Mouse (Mus musculus) lung, postnatal 25 days (tissue): Measurements from ENCODE around the gene Msantd1.
"Not testable (repeated sequence)": the region's sequence is repeated elsewhere in the genome, so short reads cannot be mapped to it uniquely, and the experiment has no call there.

Experiments used
- DNase-seq: peaks from one replicate; pipeline ENCODE4 v3.0.0; 2022; ENCODE audit warnings: low spot score

Msantd1 gene

GRCm38 (mm10) chr5:34907910-34908725 lies at the start of gene Msantd1:
Msantd1 (plus strand) TSS chr5:34908012.
- no peak for DNase-seq

DNA sequence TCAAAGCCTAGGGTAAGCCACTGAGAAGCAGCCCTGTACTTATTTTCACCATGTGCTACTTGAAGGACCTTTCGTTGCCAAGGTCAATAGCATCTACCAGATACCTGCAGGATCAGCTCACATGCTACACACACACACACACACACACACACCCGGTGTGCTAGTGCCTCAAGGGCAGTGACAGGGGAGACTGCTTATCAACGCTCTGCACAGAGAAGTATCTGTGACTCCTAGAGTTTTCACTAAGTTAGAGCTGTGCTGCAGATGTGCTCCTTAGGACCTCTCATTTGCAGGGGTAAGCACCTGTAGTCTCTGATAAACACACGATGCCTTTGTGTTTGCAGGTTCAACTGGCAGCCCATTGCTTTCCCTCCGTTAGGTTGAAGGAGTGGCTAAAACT lies 42.4 kb upstream of the Msantd1 start:
- DNase-seq = no peak

GRCm38 (mm10) chr5:34880307-34880706 lies 27.5 kb upstream of the Msantd1 start:
- DNase-seq = not testable (repeated sequence)

DNA sequence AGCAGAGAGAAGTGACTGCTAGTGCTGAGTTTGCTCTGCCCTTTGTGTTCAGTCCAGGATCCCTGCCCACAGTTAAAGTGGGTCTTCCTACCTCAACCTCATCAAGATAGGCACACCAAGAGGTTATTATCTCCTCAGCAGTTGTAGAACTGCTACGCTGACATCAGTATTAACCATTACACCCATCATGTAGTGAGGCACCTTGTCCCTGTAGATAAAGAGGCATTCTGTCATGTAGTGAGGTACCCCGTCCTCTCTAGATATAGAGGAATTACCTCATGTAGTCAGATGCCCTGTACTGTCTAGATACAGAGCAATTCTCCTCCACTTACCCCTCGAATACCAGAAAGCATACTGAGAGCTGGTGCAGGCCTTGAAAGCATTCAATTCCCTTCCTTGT lies 26.8 kb upstream of the Msantd1 start:
- no peak for DNase-seq

DNA sequence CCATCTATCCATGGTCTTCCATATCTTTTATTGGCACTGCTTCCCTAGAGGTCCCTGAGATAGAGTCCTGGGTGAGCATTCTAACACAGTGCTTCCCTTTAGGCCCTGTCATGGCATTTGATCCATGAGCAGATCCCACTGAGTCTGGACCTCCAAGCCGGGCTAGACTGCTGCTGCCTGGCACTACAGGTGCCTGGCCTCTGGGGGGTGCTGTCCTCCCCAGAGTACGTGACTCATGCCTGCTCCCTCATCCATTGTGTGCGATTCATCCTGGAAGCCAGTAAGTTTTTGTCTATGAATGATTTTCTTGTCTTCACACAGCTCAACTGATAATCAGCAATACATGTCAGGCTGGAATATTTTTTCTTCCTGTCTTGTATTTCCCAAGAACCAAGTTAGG lies 22.6 kb upstream of the Msantd1 start:
- no peak for DNase-seq

- DNase-seq = no peak
These were observed 18.6 kb upstream of the Msantd1 start for GRCm38 (mm10) chr5:34889252-34889651.

DNA sequence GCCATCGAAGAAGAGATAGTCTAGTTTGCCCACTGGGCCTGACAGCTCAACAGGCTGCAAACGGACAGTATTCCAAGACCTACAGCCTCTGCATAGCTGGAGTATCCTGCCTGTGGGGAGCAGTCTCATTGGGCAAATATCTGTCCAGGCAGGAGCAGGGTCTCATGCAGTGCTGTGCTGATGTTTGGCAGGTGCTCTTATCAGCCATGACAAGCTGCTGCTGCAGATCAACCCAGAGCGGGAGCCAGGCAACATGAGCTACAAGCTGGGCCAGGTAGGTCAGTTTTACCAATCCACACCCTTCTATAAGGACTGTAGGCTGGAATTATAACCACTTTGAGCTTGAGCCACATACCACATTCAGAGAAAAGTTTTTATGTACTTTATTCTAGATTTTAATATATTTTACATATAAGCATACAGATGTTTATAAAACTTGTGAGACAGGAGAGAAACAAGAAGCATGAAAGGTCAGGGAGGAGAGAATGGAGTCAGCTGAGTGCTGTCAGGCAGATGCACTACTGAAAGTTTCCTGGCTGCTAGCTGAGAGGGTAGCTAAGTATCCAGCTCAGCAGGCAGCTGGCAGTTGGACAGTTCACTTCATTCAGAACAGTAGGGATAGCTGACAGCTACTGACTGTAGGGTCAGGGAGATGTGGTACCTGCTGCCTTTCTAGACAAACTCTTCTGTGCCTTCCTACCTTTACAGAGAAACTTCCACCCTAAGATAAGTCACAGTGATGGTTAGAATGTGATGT lies 10.9 kb upstream of the Msantd1 start:
- no peak for DNase-seq

DNA sequence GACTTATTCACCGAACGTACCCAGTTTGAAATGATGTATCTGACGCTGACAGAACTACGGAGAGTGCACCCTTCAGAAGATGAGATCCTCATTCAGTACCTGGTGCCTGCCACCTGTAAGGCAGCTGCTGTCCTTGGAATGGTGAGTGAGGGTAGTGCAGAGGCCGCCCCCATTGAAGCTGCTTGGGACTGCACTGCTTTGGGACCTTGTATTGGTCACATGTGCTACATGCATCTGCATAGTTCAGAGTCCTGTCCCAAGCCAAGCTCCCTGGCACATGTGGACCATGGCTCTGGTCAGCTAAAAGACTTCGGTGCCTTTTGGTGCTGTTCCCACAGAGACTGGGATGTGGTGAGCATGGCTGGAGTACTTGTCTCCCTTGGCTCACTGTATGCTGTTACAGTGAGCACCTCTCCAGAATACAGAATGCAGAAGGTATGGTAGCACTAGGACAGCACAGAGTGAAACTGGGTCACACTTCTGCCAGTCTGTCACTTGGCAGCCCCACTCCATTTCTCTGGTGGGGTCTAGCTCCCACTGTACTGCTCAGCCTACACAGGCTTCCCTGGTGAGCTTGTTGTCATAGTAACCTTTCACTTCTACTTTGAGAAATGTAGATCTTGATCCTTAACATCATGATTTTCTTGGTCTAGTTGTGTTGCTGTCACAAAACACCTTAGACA lies 7.9 kb upstream of the Msantd1 start:
- DNase-seq = no peak

DNA sequence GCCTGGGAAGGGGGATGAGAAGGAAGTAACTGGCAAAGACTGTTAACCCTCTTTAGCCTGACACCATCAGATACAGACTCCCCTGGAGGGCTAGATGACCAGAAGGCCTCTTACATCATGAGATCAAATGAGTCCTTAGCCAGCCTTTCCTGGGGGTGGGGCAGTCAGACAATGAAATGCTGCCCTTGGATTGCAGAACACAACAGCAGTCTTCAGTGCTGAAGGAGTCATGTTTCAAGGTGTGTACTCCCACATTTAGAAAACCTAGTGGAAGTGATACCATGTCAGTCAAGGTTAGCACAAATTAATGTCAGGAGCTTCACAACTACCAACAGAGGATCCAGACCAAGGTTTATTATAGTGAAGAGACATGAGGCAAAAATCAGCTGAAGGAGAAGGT lies 5.4 kb upstream of the Msantd1 start:
- peak; percentile 37 for DNase-seq

DNA sequence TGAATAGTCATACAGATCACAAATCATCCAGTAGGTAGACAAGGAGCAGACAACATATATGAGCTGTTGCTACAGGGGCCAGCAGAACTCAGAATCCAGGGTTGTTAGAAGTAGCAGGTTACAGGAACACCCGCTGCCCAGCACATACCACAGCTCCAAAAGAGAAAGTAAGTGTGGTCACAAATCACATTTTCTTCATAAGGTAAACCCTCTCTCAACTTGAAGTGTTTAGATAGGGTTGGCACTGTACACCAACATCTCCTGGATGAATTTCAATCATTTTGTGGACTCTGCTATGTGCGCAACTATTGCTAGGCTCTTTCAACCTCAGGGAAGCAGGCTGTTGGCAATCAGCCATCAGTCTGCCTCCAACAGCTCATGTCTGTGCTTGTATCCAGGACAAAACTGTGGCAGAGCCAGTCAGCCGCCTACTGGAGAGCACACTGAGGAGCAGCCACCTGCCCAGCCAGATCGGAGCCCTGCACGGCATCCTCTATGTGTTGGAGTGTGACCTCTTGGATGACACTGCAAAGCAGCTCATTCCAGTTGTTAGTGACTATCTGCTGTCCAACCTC lies 4.9 kb upstream of the Msantd1 start:
- peak; percentile 93 for DNase-seq

GRCm38 (mm10) chr5:34904412-34904811 lies 3.4 kb upstream of the Msantd1 start:
- DNase-seq = no peak

DNA sequence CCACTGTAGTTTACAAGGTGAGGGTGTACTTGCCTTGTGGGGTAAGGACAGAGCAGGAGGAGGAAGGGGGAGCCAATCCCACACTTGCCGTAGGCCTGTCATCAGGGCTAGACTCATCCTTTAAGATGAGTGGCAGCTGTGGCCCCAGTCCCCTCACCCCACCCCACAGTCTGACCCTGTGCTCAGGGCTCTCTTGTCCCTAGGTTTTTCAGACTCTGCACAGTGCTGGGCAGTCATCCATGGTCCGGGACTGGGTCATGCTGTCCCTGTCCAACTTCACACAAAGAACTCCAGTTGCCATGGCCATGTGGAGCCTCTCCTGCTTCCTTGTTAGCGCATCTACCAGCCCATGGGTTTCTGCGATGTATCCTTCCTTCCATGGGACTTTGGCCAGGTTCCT lies 582 bp upstream of the Msantd1 start:
- no peak for DNase-seq

- peak; percentile 29 for DNase-seq
These were observed 1.2 kb downstream of the Msantd1 start for GRCm38 (mm10) chr5:34908726-34909633.

- DNase-seq = no peak
These were observed 2.1 kb downstream of the Msantd1 start for GRCm38 (mm10) chr5:34909634-34910503.

DNA sequence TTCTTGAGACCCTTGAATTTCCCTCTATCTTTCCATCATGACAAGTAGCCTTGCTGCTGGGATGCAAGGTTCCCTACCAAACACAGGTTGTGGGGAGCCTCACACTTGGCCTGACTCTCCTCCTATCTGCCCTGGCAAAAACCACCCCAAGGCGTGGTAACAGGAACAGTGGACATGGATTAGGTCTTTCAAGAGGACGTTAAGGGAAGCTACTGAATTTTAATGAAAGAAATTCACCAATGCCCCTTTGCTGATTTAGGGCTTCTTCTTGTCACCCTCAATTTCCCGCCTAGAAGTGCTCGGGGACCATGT lies 2.6 kb downstream of the Msantd1 start:
- DNase-seq = no peak

DNA sequence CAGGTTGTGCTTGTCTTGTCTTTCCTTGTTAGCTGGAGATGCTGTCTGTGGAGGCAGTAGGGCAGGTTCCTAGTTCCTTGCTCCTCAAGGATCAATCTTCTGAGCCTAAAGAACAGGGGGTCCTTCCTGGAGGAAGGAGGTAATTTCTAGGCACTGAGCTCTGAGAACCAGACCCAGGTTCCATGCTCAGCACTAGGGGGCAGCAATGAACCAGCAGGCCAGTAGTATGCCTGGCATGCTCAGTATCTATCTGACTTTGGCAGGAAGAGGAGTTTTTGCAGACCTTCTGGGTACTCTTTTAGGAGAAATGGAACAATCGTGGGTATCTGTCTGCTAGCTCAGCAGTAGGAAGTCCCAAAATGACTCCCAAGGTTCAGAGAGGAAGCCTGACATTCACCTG lies 8.0 kb downstream of the Msantd1 start:
- peak; percentile 81 for DNase-seq

- DNase-seq = no peak
These were observed 9.4 kb downstream of the Msantd1 start for GRCm38 (mm10) chr5:34917234-34917655.

DNA sequence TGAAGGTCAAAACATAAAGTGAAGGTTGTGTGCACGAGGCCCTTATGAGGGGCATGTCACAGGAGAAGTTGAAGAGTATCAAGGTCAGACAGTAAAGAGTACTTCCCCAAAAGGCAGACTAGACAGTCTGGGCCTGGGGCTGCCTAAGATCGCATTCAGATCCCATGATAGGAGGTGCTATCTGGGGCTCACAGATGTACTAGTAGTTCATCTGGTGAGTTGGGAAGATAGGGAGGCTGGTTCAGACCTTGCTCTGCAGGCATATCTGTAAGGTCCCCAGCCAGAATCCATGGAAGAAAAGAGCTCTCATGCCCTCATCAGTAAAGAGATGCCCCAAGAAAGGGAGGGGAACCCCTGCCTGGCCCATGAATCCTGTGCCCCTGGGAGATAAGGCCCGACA lies 11.0 kb downstream of the Msantd1 start:
- no peak for DNase-seq

GRCm38 (mm10) chr5:34922531-34922930 lies 14.7 kb downstream of the Msantd1 start:
- no peak for DNase-seq

DNA sequence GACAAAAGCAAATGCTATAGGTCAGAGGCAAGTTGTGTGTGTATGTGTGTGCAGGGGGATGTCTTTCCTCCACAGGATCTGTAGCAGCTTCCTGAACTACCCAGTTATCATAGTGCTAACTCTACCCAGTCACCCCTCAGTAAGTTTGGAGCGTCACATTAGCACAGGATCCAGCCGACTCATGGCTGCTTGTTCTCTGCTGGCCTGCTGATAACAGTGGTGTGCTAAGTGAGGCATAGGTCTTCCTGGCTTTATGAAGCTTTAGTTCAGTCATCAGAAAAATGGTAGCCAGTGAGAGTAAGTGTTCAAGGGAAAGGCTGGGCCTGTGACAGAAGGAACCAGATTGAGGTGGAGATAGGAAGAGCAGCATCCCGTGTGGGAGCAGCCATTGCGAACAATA lies 16.1 kb downstream of the Msantd1 start:
- DNase-seq = no peak

- DNase-seq = no peak
These were observed 16.7 kb downstream of the Msantd1 start for GRCm38 (mm10) chr5:34924519-34924918.
